Mouse (Mus musculus) kidney, adult 18-20 months (tissue): ENCODE measurements around the gene Kcnmb2.

Experiments
- DNase-seq: peaks from one replicate; pipeline ENCODE4 v3.0.0; 2021

The Kcnmb2 gene

DNA sequence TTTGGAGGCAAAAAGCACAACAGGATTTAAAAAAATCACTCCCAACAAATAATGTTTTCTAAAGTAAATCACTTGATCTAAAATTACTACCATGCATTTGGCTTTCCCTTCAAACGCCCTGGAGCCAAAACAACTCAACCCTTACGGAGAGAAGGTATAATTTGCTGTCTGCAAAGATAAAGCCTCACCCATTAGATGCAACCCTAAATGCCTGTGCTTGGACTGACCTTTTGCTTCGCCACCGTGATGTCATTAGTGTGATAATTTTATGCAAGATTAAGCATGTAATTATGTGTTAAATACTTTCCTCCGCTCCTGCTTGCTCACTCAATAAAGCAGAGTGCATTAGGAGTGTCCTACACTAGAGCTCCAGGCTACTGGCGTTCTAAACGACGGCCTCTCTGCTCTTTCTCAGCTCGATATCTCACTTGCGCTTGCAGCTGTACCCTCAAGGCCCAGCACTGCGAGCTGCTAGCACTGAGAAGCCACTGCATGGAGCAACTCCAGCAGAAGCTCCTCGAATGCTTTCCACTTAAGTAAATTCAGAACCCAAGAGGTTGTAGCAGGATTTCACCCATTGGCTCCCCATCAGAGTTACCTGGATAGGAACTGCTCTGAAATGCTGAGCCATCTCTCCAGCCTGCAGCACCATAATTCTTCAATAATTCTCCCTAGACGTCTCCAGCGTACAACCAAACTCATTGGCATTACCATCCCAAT, 247.7 kb downstream of the Kcnmb2 start:
- DNase-seq: no peak

GRCm38 (mm10) chr3:32180519-32180918, 278.2 kb downstream of the Kcnmb2 start:
- no peak for DNase-seq

DNA sequence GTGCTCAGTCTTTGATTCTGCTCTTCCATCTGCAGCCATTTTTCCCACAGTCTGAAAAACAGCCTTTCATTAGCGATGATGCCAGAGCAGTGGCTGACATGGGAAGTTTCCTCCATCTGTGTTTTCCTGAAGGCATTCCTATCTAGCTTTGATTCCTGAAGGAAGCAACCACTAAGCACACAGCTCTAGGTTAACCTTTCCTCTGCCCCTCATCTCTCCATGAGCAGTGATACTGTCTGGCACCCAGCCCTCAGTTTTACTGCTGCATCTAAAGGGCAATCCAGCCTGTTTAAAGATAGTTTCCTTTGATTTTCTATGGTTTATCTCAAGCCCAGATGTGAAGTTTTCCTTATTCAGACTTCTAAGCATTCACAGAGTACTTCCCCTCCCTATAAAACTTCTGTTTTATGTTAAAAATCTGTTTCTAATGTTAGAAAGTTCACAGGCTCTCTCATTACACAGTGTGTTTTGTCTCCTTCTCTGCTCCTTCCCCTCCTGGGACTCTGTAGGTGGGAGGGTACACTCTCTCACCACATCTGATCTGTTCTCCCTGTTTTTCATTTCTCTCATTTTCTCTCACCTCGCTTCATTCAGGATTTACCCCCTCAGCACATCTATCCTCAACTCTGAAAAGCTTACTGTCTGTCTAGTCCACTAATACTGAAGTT, 283.7 kb downstream of the Kcnmb2 start:
- no peak for DNase-seq

DNA sequence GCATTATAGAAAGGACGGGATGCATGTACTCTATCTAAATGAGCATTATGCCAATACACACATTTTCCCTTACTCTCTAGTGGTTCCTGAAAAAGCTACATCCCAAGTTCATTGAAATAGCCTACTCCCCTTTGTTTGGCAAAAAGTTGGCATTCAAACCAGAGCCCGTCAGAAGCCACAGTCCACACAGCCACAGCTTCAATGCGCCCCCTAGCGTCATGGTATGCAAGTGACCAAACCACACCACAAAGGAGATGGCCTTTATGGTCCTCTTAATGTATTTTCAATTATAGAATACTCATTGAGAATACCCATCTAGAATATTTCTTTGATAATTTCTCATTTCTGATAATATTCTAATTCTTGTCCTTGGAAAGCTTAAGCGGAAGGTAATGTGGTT, 286.2 kb downstream of the Kcnmb2 start:
- DNase-seq: peak; percentile 40

- no peak for DNase-seq
Measured at GRCm38 (mm10) chr3:32188955-32189354, 286.6 kb downstream of the Kcnmb2 start.

GRCm38 (mm10) chr3:32189956-32190355, 287.6 kb downstream of the Kcnmb2 start:
- DNase-seq: no peak

DNA sequence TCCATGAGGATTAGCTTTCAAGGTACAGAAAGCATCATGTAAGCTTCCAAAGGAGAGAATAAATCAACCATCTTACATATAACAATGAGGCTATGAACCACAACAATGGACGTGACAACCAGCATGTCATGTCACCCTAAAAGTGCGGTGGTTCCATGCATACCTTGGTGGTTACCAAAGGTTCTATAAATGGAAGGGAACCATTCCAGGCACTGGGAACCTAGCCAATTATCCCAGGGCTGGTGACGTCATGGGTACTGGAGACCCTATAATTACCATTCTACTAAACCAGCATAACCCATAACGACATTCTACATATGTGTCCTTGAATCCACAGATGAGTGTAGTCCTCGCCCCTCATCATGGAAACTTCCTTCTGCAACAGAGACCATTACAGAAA, 291.7 kb downstream of the Kcnmb2 start:
- DNase-seq: no peak

GRCm38 (mm10) chr3:32226755-32227154, 324.4 kb downstream of the Kcnmb2 start:
- DNase-seq: no peak

- no peak for DNase-seq
Measured at GRCm38 (mm10) chr3:32236766-32237165, 334.5 kb downstream of the Kcnmb2 start.
